Mouse (Mus musculus) stomach, embryonic 14.5 days (tissue): ENCODE results near the gene Cacna2d3. TPM values are rescaled to one million over a fixed set of nuclear protein-coding genes. Genes with fewer than 3 reads are reported as not detected.

ENCODE experiments used
- ATAC-seq: fragments of 200-750 bp; cut with Nextera tagmentation; 2 replicates; pipeline ENCODE4 v1.8.0; 2017; ENCODE audit warnings: low read depth, moderate TSS enrichment; ENCODE audit not compliant: insufficient number of reproducible peaks, insufficient read depth, low FRiP score
- H3K27ac ChIP-seq: fragments of 300-500 bp; sonication (generic); 2 replicates; pipeline ENCODE4 v1.5.1; 2014; ENCODE audit warnings: mild to moderate bottlenecking, low read length, moderate library complexity, mixed read lengths
- H3K27me3 ChIP-seq: fragments of 300-500 bp; sonication (generic); 2 replicates; pipeline ENCODE4 v1.6.1; 2014; ENCODE audit warnings: low read length, control low read depth, mixed read lengths; ENCODE audit not compliant: control insufficient read depth, insufficient read depth
- H3K36me3 ChIP-seq: fragments of 300-500 bp; sonication (generic); 2 replicates; pipeline ENCODE4 v1.6.1; 2014; ENCODE audit warnings: mild to moderate bottlenecking, control low read depth, low read length, moderate library complexity, mixed read lengths; ENCODE audit not compliant: control insufficient read depth, insufficient read depth
- H3K4me1 ChIP-seq: fragments of 300-500 bp; sonication (generic); 2 replicates; pipeline ENCODE4 v1.6.1; 2014; ENCODE audit warnings: low read length, control low read depth, mixed read lengths; ENCODE audit not compliant: control insufficient read depth, insufficient read depth
- H3K4me2 ChIP-seq: fragments of 300-500 bp; sonication (generic); replicated peaks from 2 replicates; pipeline ENCODE4 v1.6.1; 2014; ENCODE audit warnings: low read depth, low read length, control low read depth
- H3K4me3 ChIP-seq: fragments of 300-500 bp; sonication (generic); 2 replicates; pipeline ENCODE4 v1.5.1; 2014; ENCODE audit warnings: low read depth, low read length, control low read depth
- H3K9ac ChIP-seq: fragments of 300-500 bp; sonication (generic); replicated peaks from 2 replicates; pipeline ENCODE4 v1.6.1; 2014; ENCODE audit warnings: low read depth, mild to moderate bottlenecking, control low read depth, low read length, moderate library complexity, mixed read lengths
- H3K9me3 ChIP-seq: fragments of 300-500 bp; sonication (generic); 2 replicates; pipeline ENCODE4 v1.6.1; 2016; ENCODE audit warnings: low read depth, low read length, control low read depth; ENCODE audit not compliant: control insufficient read depth
- whole genome bisulfite sequencing: fragments of 180-500 bp; shearing (Covaris S2); extraction: QIAGEN DNeasy Blood & Tissue Kit; methylation state at CpG from one replicate; pipeline ENCODE4 v1.1.7; 2014; 5-methylcytosine and 5-hydroxymethylcytosine counted together
- polyA plus RNA-seq: library from polyadenylated mRNA; unstranded; fragments of >200 nt; fragmentation: Nextera tagmentation; extraction: Ambion mirVana; gene quantifications from 2 replicates; pipeline ENCODE4 v1.2.1, GENCODE M21; 2014

Gene Cacna2d3
- polyA plus RNA-seq, 1 experiment from 2014 or later = 3.5 TPM

GRCm38 (mm10) chr14:29669826-29670225, 51.8 kb downstream of the Cacna2d3 start:
- Histone ChIP-seq H3K27ac (no peak overlapping the region), H3K36me3 (no peaks in the 10 kb centered on the region), H3K4me1 (no peaks in the 10 kb centered on the region), H3K4me3 (no peak overlapping the region), H3K9me3 (no peaks in the 10 kb centered on the region), H3K27me3 (no peaks in the 10 kb centered on the region), H3K9ac (no peak overlapping the region), H3K4me2 (no peak overlapping the region)
- 78% methylated on average over 5 of the region's 5 CpGs for WGBS
- ATAC-seq = no peak

DNA sequence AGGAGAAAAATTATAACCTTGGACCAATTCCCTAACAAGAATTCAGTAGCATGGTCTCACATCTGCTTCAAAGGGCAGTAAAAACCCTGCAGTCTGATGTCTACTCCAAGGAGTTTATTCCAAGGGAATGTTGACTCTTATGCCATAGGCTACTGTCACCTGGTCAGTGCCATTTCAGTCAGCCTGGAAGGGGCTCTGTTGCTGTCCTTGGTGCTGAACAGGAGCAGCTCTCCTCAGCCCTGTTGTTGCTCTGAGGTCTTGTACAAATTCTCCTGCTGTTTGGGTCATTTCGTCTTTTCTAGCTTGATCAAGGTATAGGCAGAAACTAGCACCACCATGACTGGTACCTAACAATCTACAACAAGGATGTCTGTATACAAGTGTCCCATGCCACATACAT, 64.7 kb downstream of the Cacna2d3 start:
- H3K4me3 ChIP-seq = no peak overlapping the region
- no peaks in the 10 kb centered on the region for H3K27me3 ChIP-seq
- no peak overlapping the region for H3K27ac ChIP-seq
- H3K9ac ChIP-seq = no peak overlapping the region
- ATAC-seq = no peak
- no peaks in the 10 kb centered on the region for H3K4me1 ChIP-seq
- no peaks in the 10 kb centered on the region for H3K9me3 ChIP-seq
- H3K36me3 ChIP-seq = no peaks in the 10 kb centered on the region
- 37% methylated on average over 1 of the region's 1 CpGs for WGBS
- H3K4me2 ChIP-seq = no peak overlapping the region

- no peak for ATAC-seq
- no peaks in the 10 kb centered on the region for H3K36me3 ChIP-seq
- no peaks in the 10 kb centered on the region for H3K9me3 ChIP-seq
- no peak overlapping the region for H3K9ac ChIP-seq
- no peaks in the 10 kb centered on the region for H3K4me1 ChIP-seq
- no peaks in the 10 kb centered on the region for H3K27me3 ChIP-seq
- no peak overlapping the region for H3K27ac ChIP-seq
- H3K4me3 ChIP-seq = no peak overlapping the region
- WGBS = 76% methylated on average over 5 of the region's 5 CpGs
- H3K4me2 ChIP-seq = no peak overlapping the region
Measured at GRCm38 (mm10) chr14:29650591-29650990, 71.1 kb downstream of the Cacna2d3 start.

GRCm38 (mm10) chr14:29648721-29649120, 72.9 kb downstream of the Cacna2d3 start:
- Histone ChIP-seq H3K9ac (no peak overlapping the region), H3K4me1 (no peaks in the 10 kb centered on the region), H3K9me3 (no peaks in the 10 kb centered on the region), H3K4me3 (no peak overlapping the region), H3K27me3 (no peaks in the 10 kb centered on the region), H3K27ac (no peak overlapping the region), H3K36me3 (no peaks in the 10 kb centered on the region), H3K4me2 (no peak overlapping the region)
- 69% methylated on average over 6 of the region's 6 CpGs for WGBS
- no peak for ATAC-seq

DNA sequence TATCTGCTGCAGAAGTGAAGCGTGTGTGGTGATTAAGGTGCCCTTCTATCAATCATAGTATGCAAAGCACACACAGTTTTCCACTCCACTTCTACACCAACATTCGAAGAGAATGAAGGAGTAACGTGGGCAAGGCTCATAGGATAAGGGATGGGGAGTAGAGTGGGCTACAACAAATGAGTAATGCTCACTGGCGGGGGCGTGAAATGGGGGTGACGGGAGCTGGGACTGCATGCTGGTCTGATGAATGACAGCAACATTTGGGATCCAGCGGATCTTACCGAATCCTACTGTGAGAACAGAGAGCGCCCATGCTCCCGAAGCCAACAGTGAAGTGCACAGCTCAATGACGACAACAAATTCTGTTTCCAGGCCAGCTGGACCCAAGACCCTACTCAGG, 76.2 kb downstream of the Cacna2d3 start:
- no peak overlapping the region for H3K27ac ChIP-seq
- H3K9ac ChIP-seq = no peak overlapping the region
- WGBS = 74% methylated on average over 11 of the region's 11 CpGs
- no peaks in the 10 kb centered on the region for H3K36me3 ChIP-seq
- H3K4me1 ChIP-seq = no peaks in the 10 kb centered on the region
- no peak overlapping the region for H3K4me3 ChIP-seq
- no peak for ATAC-seq
- H3K4me2 ChIP-seq = no peak overlapping the region
- no peaks in the 10 kb centered on the region for H3K9me3 ChIP-seq
- H3K27me3 ChIP-seq = no peaks in the 10 kb centered on the region

- Histone ChIP-seq H3K36me3 (no peaks in the 10 kb centered on the region), H3K4me3 (no peak overlapping the region), H3K9ac (no peak overlapping the region), H3K4me1 (no peaks in the 10 kb centered on the region), H3K4me2 (no peak overlapping the region), H3K27ac (no peak overlapping the region), H3K9me3 (no peaks in the 10 kb centered on the region), H3K27me3 (no peaks in the 10 kb centered on the region)
- 79% methylated on average over 4 of the region's 4 CpGs for WGBS
- no peak for ATAC-seq
Measured at GRCm38 (mm10) chr14:29643217-29643616, 78.4 kb downstream of the Cacna2d3 start.

- 48% methylated on average over 3 of the region's 3 CpGs for WGBS
- no peaks in the 10 kb centered on the region for H3K4me1 ChIP-seq
- H3K27ac ChIP-seq = no peak overlapping the region
- no peak overlapping the region for H3K9ac ChIP-seq
- no peaks in the 10 kb centered on the region for H3K27me3 ChIP-seq
- no peak for ATAC-seq
- H3K9me3 ChIP-seq = no peaks in the 10 kb centered on the region
- no peak overlapping the region for H3K4me3 ChIP-seq
- no peaks in the 10 kb centered on the region for H3K36me3 ChIP-seq
- H3K4me2 ChIP-seq = no peak overlapping the region
Measured at GRCm38 (mm10) chr14:29639266-29639665, 82.4 kb downstream of the Cacna2d3 start.

- no peak overlapping the region for H3K4me2 ChIP-seq
- no peak for ATAC-seq
- H3K9me3 ChIP-seq = no peaks in the 10 kb centered on the region
- no peak overlapping the region for H3K4me3 ChIP-seq
- H3K4me1 ChIP-seq = no peaks in the 10 kb centered on the region
- no peak overlapping the region for H3K9ac ChIP-seq
- no peaks in the 10 kb centered on the region for H3K27me3 ChIP-seq
- H3K27ac ChIP-seq = no peak overlapping the region
- 66% methylated on average over 8 of the region's 8 CpGs for WGBS
- H3K36me3 ChIP-seq = no peaks in the 10 kb centered on the region
Measured at GRCm38 (mm10) chr14:29628213-29628612, 93.5 kb downstream of the Cacna2d3 start.

- H3K36me3 ChIP-seq = no peaks in the 10 kb centered on the region
- no peaks in the 10 kb centered on the region for H3K27me3 ChIP-seq
- H3K9ac ChIP-seq = no peak overlapping the region
- H3K9me3 ChIP-seq = no peaks in the 10 kb centered on the region
- H3K4me1 ChIP-seq = no peaks in the 10 kb centered on the region
- H3K27ac ChIP-seq = no peak overlapping the region
- 80% methylated on average over 5 of the region's 5 CpGs for WGBS
- no peak overlapping the region for H3K4me3 ChIP-seq
- no peak for ATAC-seq
- no peak overlapping the region for H3K4me2 ChIP-seq
Measured at GRCm38 (mm10) chr14:29612436-29612835, 109.2 kb downstream of the Cacna2d3 start.
